Mouse (Mus musculus) gastrocnemius, adult 2 months (tissue): Measurements from ENCODE around the gene Fabp6. TPM values are rescaled to one million over a fixed set of nuclear protein-coding genes. Genes with fewer than 3 reads are reported as not detected.

ENCODE experiments used
- DNase-seq: peaks from one replicate; pipeline ENCODE4 v3.0.0; 2022
- H3K27ac ChIP-seq: fragments of 200-600 bp; 2 replicates; pipeline ENCODE4 v1.8.1; 2022; ENCODE audit warnings: mild to moderate bottlenecking
- H3K4me3 ChIP-seq: fragments of 200-600 bp; 2 replicates; pipeline ENCODE4 v1.8.1; 2022; ENCODE audit warnings: mild to moderate bottlenecking, moderate library complexity
- CTCF ChIP-seq: fragments of 200-600 bp; IDR thresholded peaks from 2 replicates; pipeline ENCODE4 v1.8.1; 2022; ENCODE audit warnings: antibody characterized with exemption, mild to moderate bottlenecking, moderate library complexity
- intact Hi-C: fragments of 180-260 bp; cut with DNase I; formaldehyde crosslinking; loops from one replicate; pipeline ENCODE4 v1.15.1; 2025
- total RNA-seq, 2 experiments: library from RNA; stranded (reverse); gene quantifications; 2 replicates each; pipeline ENCODE4 v1.2.3; 2021

The Fabp6 gene
- total RNA-seq, 2 experiments from 2014 or later = not detected

GRCm38 (mm10) chr11:43577713-43578478 lies 23.4 kb downstream of the Fabp6 start:
- Histone ChIP-seq H3K27ac (no peak overlapping the region), H3K4me3 (no peak overlapping the region)
- intact Hi-C loops = no loop called here
- no peak for TF ChIP-seq CTCF
- DNase-seq = no peak

GRCm38 (mm10) chr11:43575376-43576151 lies 25.8 kb downstream of the Fabp6 start:
- Histone ChIP-seq H3K27ac (no peak overlapping the region), H3K4me3 (no peak overlapping the region)
- DNase-seq = no peak
- intact Hi-C loops = no loop called here
- no peak for TF ChIP-seq CTCF

GRCm38 (mm10) chr11:43575061-43575375 lies 26.3 kb downstream of the Fabp6 start:
- Histone ChIP-seq H3K27ac (no peak overlapping the region), H3K4me3 (no peak overlapping the region)
- TF ChIP-seq CTCF = no peak
- DNase-seq = no peak
- intact Hi-C loops = no loop called here

- intact Hi-C loops = no loop called here
- peak; percentile 76 for DNase-seq
- TF ChIP-seq CTCF = no peak
- Histone ChIP-seq H3K27ac (peak overlapping the region; percentile 74), H3K4me3 (peak overlapping the region; percentile 31)
Measured at GRCm38 (mm10) chr11:43569595-43569994, 31.7 kb downstream of the Fabp6 start.

GRCm38 (mm10) chr11:43569188-43569587 lies 32.2 kb downstream of the Fabp6 start:
- H3K27ac ChIP-seq = peak overlapping the region; percentile 74
- TF ChIP-seq CTCF = no peak
- peak overlapping the region; percentile 26 for H3K4me3 ChIP-seq
- intact Hi-C loops = no loop called here
- DNase-seq = no peak

- TF ChIP-seq CTCF = peak; percentile 71
- Histone ChIP-seq H3K4me3 (no peak overlapping the region), H3K27ac (no peak overlapping the region)
- DNase-seq = no peak
- intact Hi-C loops = no loop called here
Measured at GRCm38 (mm10) chr11:43568263-43568662, 33.1 kb downstream of the Fabp6 start.

- Histone ChIP-seq H3K4me3 (no peak overlapping the region), H3K27ac (no peak overlapping the region)
- TF ChIP-seq CTCF = no peak
- DNase-seq = no peak
- intact Hi-C loops = no loop called here
Measured at GRCm38 (mm10) chr11:43566696-43567095, 34.6 kb downstream of the Fabp6 start.

- Histone ChIP-seq H3K27ac (no peak overlapping the region), H3K4me3 (no peak overlapping the region)
- no peak for TF ChIP-seq CTCF
- no peak for DNase-seq
- intact Hi-C loops = no loop called here
Measured at GRCm38 (mm10) chr11:43565852-43566251, 35.5 kb downstream of the Fabp6 start.

- Histone ChIP-seq H3K27ac (no peak overlapping the region), H3K4me3 (no peak overlapping the region)
- intact Hi-C loops = no loop called here
- no peak for TF ChIP-seq CTCF
- no peak for DNase-seq
Measured at GRCm38 (mm10) chr11:43565414-43565813, 35.9 kb downstream of the Fabp6 start.

GRCm38 (mm10) chr11:43563654-43564244 lies 37.6 kb downstream of the Fabp6 start:
- no peak for DNase-seq
- Histone ChIP-seq H3K4me3 (no peak overlapping the region), H3K27ac (no peak overlapping the region)
- intact Hi-C loops = no loop called here
- TF ChIP-seq CTCF = no peak

- no peak for DNase-seq
- no peak overlapping the region for H3K27ac ChIP-seq
- intact Hi-C loops = no loop called here
- TF ChIP-seq CTCF = no peak
- no peak overlapping the region for H3K4me3 ChIP-seq
Measured at GRCm38 (mm10) chr11:43559515-43560292, 41.6 kb downstream of the Fabp6 start.

GRCm38 (mm10) chr11:43556538-43556937 lies 44.8 kb downstream of the Fabp6 start:
- DNase-seq = no peak
- Histone ChIP-seq H3K27ac (no peak overlapping the region), H3K4me3 (no peak overlapping the region)
- peak; percentile 8; the same call in 1 of the 2 replicates for TF ChIP-seq CTCF
- intact Hi-C loops = no loop called here

GRCm38 (mm10) chr11:43552675-43553074 lies 48.7 kb downstream of the Fabp6 start:
- DNase-seq = no peak
- no peak overlapping the region for H3K27ac ChIP-seq
- TF ChIP-seq CTCF = no peak
- intact Hi-C loops = no loop called here
- no peak overlapping the region for H3K4me3 ChIP-seq
